Mouse (Mus musculus) heart, adult 8-10 months (tissue): ENCODE results near the gene Smurf2. TPM values are rescaled to one million over a fixed set of nuclear protein-coding genes. Genes with fewer than 3 reads are reported as not detected.
"Not testable (repeated sequence)": the region's sequence is repeated elsewhere in the genome, so short reads cannot be mapped to it uniquely, and the experiment has no call there.

Experiments
- DNase-seq: peaks from one replicate; pipeline ENCODE4 v3.0.0; 2022; ENCODE audit warnings: low spot score
- total RNA-seq, 4 experiments: library from RNA; stranded (reverse); gene quantifications; 2 replicates each; pipeline ENCODE4 v1.2.4; 2022

Smurf2 gene
- total RNA-seq, 4 experiments from 2014 or later: 34.0 to 40.3 (median 37.2) TPM

- no peak for DNase-seq
These were observed 107.9 kb downstream of the Smurf2 start for GRCm38 (mm10) chr11:106812410-106813136.

DNA sequence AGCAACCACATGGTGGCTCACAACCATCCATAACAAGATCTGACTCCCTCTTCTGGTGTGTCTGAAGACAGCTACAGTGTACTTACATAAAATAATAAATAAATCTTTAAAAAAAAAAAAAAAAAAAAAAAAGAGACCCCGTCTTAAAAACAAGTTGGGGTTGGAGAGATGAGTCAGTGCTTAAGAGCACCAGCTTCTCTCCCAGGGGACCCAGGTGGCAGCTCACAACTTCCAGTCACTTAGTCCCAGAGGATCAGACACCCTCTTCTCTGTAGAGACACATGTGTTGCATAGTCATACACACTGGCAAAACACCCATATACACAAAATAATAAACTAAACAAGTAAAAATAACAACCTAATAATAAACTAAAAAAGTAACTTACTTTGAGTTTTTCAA is 113.1 kb downstream of the Smurf2 start:
- not testable (repeated sequence) for DNase-seq

- DNase-seq: no peak
These were observed 118.4 kb downstream of the Smurf2 start for GRCm38 (mm10) chr11:106802069-106802627.

DNA sequence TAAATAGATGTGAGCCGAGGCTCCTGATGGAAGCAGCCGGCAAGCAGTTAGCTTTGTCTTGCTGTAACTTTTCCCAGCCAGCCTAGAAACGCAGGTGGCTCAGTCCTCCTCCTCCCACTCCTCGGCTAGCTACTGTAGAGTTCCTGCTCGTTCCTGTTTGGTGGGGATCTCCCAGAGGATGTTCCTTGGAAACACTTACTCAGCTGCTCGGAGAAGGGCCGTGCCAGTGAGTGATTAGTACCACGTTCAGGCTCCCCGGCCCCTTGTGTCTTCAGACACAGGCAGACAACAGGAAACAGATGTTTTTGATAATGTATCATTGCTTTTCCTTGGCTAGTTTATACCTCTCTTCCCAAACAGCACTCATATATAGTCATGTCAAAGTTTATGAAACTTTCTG is 124.8 kb downstream of the Smurf2 start:
- DNase-seq: no peak

DNA sequence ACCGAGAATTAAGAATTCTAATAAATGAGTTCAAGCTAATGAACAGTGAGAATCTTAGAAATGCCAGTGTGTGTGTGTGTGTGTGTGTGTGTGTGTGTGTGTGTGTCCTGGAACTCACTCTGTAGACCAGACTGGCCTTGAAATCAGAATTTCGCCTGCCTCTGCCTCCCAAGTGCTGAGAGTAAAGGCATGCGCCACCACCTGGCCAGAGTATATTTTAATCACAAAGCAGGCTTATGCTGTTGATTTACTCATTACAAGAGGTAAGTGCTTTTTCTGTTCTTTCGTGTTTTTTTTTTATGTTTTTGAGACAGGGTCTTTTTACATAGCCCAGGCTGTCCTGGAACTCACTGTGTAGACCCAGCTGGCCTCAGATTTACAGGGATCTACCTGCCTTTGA is 126.7 kb downstream of the Smurf2 start:
- DNase-seq: no peak

DNA sequence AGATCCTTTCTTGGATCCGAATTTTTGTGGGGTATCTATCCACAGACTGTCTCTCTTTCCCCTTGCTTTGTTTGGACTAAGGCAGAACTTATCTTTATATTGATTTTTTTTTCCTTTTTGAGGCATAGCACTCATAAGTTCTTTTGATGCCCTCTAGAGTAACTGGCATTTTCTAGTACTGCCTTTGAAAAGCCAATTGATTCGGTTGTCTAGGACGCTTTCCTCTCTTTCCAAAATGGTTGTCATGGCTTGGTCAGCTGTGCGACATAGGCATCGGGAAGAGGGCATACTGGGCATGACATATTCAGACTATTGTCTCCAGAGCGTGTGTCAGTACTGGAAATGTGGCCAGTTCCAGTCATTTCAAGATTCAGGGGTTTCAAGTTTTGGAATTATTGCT is 130.9 kb downstream of the Smurf2 start:
- no peak for DNase-seq

- DNase-seq: peak; percentile 98
These were observed 131.6 kb downstream of the Smurf2 start, which contains the start of the genes Ddx5 and Cep95 for GRCm38 (mm10) chr11:106788775-106789459. Ddx5 (minus strand) TSS chr11:106789185. Cep95 (plus strand) TSS chr11:106789252.

DNA sequence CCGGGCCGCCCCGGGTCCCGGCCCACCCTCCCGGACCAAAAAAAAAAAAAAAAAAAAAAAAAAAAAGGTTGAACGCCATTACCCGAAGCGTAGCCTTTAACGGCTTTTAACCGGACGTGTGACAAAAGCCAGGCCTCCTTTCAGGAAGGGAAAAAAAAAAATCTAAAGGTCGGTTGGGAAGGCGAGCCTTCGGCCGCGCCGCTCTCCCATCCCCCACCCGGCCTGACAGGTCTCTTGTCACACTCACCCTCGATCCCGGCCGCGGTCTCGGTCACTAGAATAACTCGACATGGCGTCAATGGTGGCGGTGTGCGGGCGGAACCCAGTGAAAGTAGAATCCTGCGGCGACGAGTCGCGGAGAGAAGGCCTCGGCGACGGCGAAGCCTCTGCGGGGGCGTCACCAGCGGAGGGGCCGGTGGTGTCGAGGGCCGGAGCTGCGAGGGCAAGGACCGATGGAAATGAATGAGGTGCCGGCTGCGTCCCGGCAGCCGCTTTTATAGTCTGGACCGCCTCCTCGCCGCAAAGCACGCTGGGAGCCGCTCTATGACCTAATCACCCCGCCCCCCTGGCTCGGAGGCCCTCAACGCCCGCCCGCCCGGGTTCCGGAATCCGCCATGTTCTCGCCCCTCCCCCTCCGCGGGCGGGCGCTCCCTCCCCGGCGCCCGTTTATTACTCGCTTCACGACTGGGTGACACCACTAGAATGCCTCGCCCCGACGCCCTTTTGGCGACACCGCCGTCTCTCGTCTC is 132.3 kb downstream of the Smurf2 start:
- peak; percentile 96 for DNase-seq

DNA sequence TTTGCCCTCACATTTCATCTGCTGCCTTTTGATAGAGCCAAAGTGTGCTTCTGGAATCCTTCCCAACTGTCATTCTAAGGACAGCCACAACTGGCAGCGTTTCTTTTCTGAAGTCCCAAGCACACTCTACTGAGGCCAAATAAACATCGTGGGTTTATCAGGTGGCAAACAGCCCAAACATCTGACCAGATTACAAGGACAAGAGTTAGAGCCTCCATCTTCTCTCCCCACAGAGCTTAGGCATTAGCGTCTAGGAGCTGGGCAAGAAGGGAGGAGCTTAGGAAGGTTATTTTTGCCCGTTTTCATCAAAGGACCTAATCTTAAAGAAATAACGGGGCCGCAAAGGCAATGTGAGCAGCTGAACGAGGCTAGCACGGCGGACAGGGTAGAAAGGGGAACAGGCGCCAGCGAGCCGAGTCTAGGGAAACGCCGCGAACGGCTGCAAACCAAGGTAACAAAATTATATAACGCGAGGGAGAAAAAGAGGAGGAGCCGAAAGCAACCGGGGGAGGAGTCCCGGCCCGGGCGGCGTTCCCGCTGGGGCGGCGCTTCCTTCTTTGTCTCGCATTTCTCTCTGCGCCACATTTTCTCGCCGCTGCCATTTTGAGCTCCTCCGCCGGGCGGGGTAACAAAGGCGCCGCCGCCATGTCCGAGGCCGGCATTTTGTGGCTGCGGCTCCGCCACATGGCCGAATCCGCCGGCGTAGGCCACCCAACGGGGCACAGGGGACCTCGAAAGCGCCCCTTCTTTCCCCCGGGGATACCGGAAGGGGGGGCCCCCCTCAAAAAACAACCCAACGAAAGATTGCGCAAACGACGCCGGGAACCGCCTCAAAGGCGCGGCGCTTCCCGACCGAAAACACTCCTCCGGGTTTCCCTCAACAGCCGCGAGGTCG is 133.1 kb downstream of the Smurf2 start:
- peak; percentile 88 for DNase-seq

- DNase-seq: no peak
These were observed 135.5 kb downstream of the Smurf2 start for GRCm38 (mm10) chr11:106785043-106785442.

GRCm38 (mm10) chr11:106784476-106784875 is 136.0 kb downstream of the Smurf2 start:
- no peak for DNase-seq

DNA sequence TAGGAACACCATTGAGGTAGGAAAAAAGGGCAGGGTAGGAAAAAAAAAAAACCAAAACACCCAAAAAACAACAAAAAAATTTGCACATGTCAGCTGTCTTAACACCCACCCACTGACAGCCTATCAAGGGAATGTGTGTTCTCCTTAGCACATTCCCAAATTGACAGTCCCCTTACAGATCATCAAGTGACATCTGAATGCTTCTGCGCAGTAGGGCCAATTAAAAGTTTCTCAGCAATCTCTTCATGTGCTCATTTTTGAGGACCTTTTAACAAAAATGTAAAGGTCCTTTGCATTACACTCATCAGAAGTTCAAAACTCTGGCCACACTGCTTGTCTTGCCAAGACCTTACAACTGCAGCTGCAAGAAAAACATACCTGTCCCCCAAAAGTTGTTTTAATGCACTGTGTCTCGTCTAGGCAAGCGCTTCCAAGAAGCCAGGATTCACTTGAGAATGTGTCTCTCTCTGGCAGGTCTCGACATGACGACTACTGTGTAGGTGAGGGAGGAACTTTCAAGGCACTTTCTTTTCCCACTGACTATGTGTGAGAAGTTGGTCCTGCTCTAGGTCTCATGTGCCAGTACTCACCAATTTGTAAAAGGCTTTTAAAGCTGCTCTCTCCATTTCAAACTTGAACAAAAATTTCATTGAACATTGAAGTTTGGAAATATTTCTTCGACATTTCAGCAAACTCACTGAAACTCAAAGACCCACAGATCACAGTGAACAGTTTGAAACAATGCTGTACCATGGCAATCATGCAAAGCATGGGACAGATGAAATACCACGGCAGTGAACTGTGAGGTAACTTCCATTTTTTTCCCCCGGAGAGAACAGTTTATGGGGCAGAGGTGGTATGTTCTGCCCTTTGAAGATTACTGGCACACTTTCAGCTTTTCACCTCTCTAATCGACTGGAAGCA is 137.4 kb downstream of the Smurf2 start:
- no peak for DNase-seq

- not testable (repeated sequence) for DNase-seq
These were observed 138.2 kb downstream of the Smurf2 start for GRCm38 (mm10) chr11:106782271-106782670.

DNA sequence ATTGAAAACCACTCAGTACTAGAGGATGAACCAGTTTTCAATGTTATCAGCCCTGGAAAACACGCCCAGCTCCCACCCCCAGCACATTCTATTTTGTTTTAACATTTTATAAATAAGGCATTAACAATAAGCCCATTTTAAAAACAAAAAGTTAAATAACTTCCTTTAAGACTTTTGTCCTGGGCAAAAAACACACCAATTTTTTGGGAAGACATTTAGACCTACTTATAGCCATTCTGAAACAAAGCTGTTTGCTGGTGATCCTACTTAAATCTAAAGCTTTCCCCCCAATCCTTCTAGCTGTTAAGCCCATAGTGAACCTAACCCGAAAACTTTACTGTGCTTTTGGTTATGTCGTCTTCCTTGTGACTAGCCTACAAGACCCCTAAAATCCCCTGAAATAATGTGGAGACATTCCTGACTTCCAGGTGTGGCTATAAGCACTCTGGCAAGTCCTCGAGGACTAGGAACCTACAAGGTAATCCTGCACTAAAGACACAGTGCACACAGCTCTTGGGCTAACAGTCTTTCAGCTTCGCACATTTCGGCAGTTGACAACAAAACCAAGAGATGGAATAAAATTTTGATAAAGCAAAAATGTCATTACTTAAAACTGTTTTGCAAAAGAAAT is 139.8 kb downstream of the Smurf2 start:
- no peak for DNase-seq

GRCm38 (mm10) chr11:106780089-106780425 is 140.5 kb downstream of the Smurf2 start:
- DNase-seq: no peak

DNA sequence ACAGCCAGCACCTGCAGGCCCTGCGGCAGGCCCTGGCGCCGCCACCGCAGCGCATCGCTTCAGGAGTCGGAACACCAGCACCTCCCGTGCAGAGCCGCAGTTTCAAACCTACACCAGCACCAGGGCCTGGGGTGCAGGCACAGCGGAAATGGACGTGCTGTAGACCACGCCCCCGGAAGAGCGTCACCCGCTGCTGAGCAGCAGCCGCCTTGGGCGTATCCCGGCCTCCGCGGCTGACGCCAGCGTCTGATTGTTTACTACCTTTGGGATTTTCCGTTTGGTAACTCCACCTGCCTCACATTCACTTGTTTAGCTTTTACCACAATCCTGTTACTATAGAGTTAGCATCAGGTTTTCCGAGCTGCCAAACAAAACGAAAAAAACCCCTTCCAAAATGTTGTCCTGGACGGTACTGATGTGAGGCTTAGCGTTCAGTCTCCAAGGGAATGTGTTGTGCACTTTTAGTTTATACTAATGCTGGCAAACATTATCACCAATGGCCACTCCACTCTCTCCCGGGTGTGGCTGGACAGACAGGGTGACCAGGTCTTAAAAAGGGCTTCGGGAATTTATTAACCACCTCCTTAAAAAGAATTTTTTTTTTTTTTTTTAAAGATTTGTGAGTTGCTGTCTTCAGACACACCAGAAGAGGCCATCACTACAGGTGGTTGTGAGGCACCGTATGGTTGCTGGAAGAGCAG is 141.0 kb downstream of the Smurf2 start, which contains the start of gene Polg2:
Gene Polg2, minus strand, starts transcription at position 150 of the 701 bp plus-strand sequence.
- peak; percentile 90 for DNase-seq

- no peak for DNase-seq
These were observed 141.7 kb downstream of the Smurf2 start for GRCm38 (mm10) chr11:106778589-106779387.

DNA sequence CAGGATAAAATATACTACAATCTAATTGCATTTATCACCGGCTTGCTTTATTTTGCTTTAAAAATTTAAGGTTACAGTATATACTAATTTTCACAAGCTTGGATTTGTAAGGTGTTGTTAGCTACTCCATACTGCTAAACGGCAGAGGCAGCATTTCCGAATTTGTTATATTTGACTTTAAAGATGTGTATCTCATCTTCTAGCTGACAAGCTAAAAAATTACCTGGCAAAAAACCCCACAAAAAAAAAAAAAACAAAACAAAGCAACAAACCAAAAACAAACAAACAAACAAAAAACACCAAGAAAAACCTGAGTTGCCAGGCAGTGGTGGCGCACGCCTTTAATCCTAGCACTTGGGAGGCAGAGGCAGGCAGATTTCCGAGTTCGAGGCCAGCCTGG is 142.4 kb downstream of the Smurf2 start:
- DNase-seq: no peak
